Mouse (Mus musculus) testis, adult 2 months (tissue): Measurements from ENCODE around the gene Hoxb4.

Experiments used
- CTCF ChIP-seq: fragments of 200-500 bp; IDR thresholded peaks from 2 replicates; pipeline ENCODE4 v1.5.1; 2012; ENCODE audit warnings: low read depth, mild to moderate bottlenecking, inconsistent platforms, low read length, moderate library complexity; ENCODE audit not compliant: control insufficient read depth, insufficient read depth, insufficient replicate concordance
- POLR2A ChIP-seq: fragments of 200-500 bp; IDR thresholded peaks from 2 replicates; pipeline ENCODE4 v1.6.1; 2012; ENCODE audit warnings: low read depth, mild to moderate bottlenecking, inconsistent platforms, low read length, moderate library complexity; ENCODE audit not compliant: control insufficient read depth

- no peak for TF ChIP-seq POLR2A
- no peak for TF ChIP-seq CTCF
Observed at GRCm38 (mm10) chr11:96274428-96274827, 43.6 kb upstream of the Hoxb4 start.
